Mouse (Mus musculus) midbrain, postnatal 0 days (tissue): ENCODE results near the gene Gm5134. TPM values are rescaled to one million over a fixed set of nuclear protein-coding genes. Genes with fewer than 3 reads are reported as not detected.
A peak's percentile ranks its signal among the peaks of the same experiment; 100 is the strongest.

Source experiments
- ATAC-seq: fragments of 200-750 bp; cut with Nextera tagmentation; 2 replicates; pipeline ENCODE4 v1.8.0; 2017; ENCODE audit warnings: moderate number of reproducible peaks, mild to moderate bottlenecking, moderate TSS enrichment, moderate library complexity; ENCODE audit not compliant: low FRiP score
- DNase-seq: peaks from one replicate; pipeline ENCODE4 v3.0.0-alpha.2; 2015; ENCODE audit warnings: low spot score
- H3K27ac ChIP-seq: fragments of 300-500 bp; sonication (generic); 2 replicates; pipeline ENCODE4 v1.5.1; 2014; ENCODE audit warnings: low read depth, mild to moderate bottlenecking, low read length, mixed read lengths
- H3K27me3 ChIP-seq: fragments of 300-500 bp; sonication (generic); 2 replicates; pipeline ENCODE4 v1.6.1; 2014; ENCODE audit warnings: low read length, control low read depth, mixed read lengths; ENCODE audit not compliant: insufficient read depth
- H3K36me3 ChIP-seq: fragments of 300-500 bp; sonication (generic); 2 replicates; pipeline ENCODE4 v1.6.1; 2014; ENCODE audit warnings: low read length, control low read depth, mixed read lengths; ENCODE audit not compliant: insufficient read depth
- H3K4me1 ChIP-seq: fragments of 300-500 bp; sonication (generic); 2 replicates; pipeline ENCODE4 v1.6.1; 2014; ENCODE audit warnings: mild to moderate bottlenecking, control low read depth, antibody characterized with exemption, low read length, mixed read lengths; ENCODE audit not compliant: insufficient read depth
- H3K4me2 ChIP-seq: fragments of 300-500 bp; sonication (generic); 2 replicates; pipeline ENCODE4 v1.6.1; 2014; ENCODE audit warnings: low read depth, mild to moderate bottlenecking, low read length, mixed read lengths; ENCODE audit not compliant: poor library complexity, severe bottlenecking
- H3K4me3 ChIP-seq: fragments of 300-500 bp; sonication (generic); 2 replicates; pipeline ENCODE4 v1.5.1; 2014; ENCODE audit warnings: low read depth, mild to moderate bottlenecking, low read length, moderate library complexity
- H3K9ac ChIP-seq: fragments of 300-500 bp; sonication (generic); replicated peaks from 2 replicates; pipeline ENCODE4 v1.6.1; 2014; ENCODE audit warnings: mild to moderate bottlenecking, low read length, moderate library complexity, mixed read lengths; ENCODE audit not compliant: poor library complexity, severe bottlenecking
- H3K9me3 ChIP-seq: fragments of 300-500 bp; sonication (generic); 2 replicates; pipeline ENCODE4 v1.6.1; 2016; ENCODE audit warnings: low read length, control low read depth
- CTCF ChIP-seq: IDR thresholded peaks from 2 replicates; pipeline ENCODE4 v1.5.1; 2016; ENCODE audit warnings: antibody characterized with exemption, mild to moderate bottlenecking
- WGBS: fragments of 180-500 bp; shearing (Covaris S2); extraction: QIAGEN DNeasy Blood & Tissue Kit; methylation state at CpG from one replicate; pipeline ENCODE4 v1.1.7; 2014; 5-methylcytosine and 5-hydroxymethylcytosine counted together
- polyA plus RNA-seq: library from polyadenylated mRNA; unstranded; fragments of >200 nt; fragmentation: Nextera tagmentation; extraction: Ambion mirVana; gene quantifications from 2 replicates; pipeline ENCODE4 v1.2.1, GENCODE M21; 2015
- total RNA-seq: library from RNA; depleted of rRNA; stranded (reverse); fragments of >200 nt; gene quantifications from 2 replicates; pipeline ENCODE4 v1.2.3, GENCODE M21; 2014

The Gm5134 gene
- total and polyA plus RNA-seq, 2 experiments from 2014 or later, result not detected

DNA sequence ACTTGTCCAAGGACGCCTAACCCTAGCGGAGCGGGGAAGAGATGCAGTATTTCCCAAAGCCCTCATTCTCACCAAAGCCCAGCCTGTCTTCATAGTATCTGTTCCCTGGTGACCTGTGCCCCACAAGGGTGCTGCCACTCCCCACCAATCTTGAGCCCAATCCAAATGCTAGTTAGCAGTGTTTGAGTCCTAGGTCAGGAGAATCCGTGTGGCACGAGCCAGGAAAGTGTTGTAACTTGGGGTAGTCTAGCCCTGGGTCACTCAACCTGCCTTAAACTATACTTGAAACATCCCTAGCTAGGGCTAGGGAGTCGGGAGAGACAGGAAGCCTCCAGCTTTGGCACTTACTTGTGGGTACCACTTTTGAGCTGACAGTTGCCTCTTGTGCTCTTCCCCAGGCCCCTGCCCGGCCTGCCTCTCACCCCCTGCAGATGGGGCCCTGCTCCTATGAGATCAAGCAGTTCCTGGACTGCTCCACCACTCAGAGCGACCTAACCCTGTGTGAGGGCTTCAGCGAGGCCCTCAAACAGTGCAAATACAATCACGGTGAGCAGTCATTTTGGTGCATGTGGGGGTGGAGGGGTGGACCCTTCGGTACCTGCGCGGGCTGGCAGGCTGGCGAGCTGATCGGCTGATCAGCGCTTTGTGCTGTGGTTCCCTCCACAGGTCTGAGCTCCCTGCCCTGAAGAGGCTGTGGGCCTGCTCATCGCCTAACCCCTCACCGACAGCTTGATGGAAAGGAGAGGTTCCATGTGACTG is 17.2 kb upstream of the Gm5134 start:
- H3K27me3 ChIP-seq, result no peaks in the 10 kb centered on the region
- peak overlapping the region; percentile 37 for H3K4me2 ChIP-seq
- DNase-seq (no peak), ATAC-seq (no peak)
- no peak overlapping the region for H3K27ac ChIP-seq
- no peak overlapping the region for H3K4me3 ChIP-seq
- H3K36me3 ChIP-seq, result no peaks in the 10 kb centered on the region
- no peaks in the 10 kb centered on the region for H3K9me3 ChIP-seq
- no peak overlapping the region for H3K9ac ChIP-seq
- no peaks in the 10 kb centered on the region for H3K4me1 ChIP-seq
- no peak for TF ChIP-seq CTCF
- 38% methylated on average over 18 of the region's 18 CpGs for WGBS

DNA sequence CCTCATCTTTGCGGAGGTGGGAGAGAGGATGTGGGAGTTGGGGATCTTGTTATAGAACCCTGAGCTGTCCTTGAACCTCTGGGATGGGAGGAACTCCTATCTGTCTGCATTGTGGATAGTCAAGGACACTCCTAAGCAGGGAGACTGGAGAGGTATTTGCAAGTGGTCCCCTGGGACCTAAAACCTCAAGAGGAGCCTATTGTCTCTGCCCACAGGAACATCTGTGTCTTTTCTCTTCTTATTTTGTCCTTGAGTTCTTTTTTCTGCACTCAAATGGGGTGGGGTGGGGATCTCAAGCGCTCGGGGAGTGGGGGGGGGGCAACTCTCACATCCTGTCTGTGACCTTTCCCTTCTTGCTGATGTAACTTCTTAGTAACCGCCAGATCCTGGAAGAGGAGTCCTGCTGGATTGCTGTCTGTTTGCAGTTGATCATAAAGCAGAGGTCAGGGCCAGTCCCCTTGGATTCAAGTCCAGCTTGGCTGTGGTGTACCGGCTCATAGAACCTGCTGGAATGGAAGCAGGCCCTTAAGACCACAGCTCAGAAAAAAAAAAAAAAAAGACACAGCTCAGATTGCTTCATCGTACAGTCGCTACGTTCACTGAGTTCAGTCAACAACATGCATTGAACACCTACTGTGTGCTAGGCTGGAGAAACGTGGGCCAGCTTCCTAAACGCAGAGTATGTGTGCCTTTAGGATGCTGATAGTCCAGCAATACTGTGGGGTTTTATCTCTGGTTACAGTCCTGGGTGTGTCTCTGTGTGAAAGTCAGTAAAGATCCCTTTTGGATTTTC is 16.3 kb upstream of the Gm5134 start:
- H3K36me3 ChIP-seq, result no peaks in the 10 kb centered on the region
- H3K9ac ChIP-seq, result no peak overlapping the region
- peak overlapping the region; percentile 37 for H3K4me2 ChIP-seq
- H3K9me3 ChIP-seq, result no peaks in the 10 kb centered on the region
- H3K27ac ChIP-seq, result no peak overlapping the region
- WGBS, result 55% methylated on average over 10 of the region's 10 CpGs
- no peak for ATAC-seq
- no peaks in the 10 kb centered on the region for H3K4me1 ChIP-seq
- no peak for TF ChIP-seq CTCF
- no peaks in the 10 kb centered on the region for H3K27me3 ChIP-seq
- DNase-seq, result no peak
- no peak overlapping the region for H3K4me3 ChIP-seq

GRCm38 (mm10) chr10:75939481-75940234 is 14.7 kb upstream of the Gm5134 start:
- Histone ChIP-seq H3K4me2 (no peak overlapping the region), H3K36me3 (no peaks in the 10 kb centered on the region), H3K4me3 (no peak overlapping the region)

GRCm38 (mm10) chr10:75940520-75940919 is 13.8 kb upstream of the Gm5134 start, which contains the start of gene Gm867:
Gm867 (minus strand) TSS chr10:75940672.
- no peak within 1 kb of the TSS for H3K4me3 ChIP-seq
- H3K4me1 ChIP-seq, result no peaks in the 10 kb centered on the region
- H3K27ac ChIP-seq, result no peak within 1 kb of the TSS
- H3K27me3 ChIP-seq, result no peaks in the 10 kb centered on the region
- no peaks in the 10 kb centered on the region for H3K36me3 ChIP-seq
- no peaks in the 10 kb centered on the region for H3K9me3 ChIP-seq
- WGBS, result 70% methylated on average over 5 of the region's 5 CpGs
- TF ChIP-seq CTCF, result no peak
- ATAC-seq (no peak), DNase-seq (no peak)
- no peak within 1 kb of the TSS for H3K4me2 ChIP-seq
- H3K9ac ChIP-seq, result no peak within 1 kb of the TSS

More at GRCm38 (mm10) chr10:75939481-75940234, 14.7 kb upstream of the Gm5134 start:
- DNase-seq (no peak), ATAC-seq (no peak)
- 47% methylated on average over 9 of the region's 9 CpGs for WGBS
- Histone ChIP-seq H3K9me3 (no peaks in the 10 kb centered on the region), H3K4me1 (no peaks in the 10 kb centered on the region), H3K9ac (no peak overlapping the region), H3K27ac (no peak overlapping the region), H3K27me3 (no peaks in the 10 kb centered on the region)
- no peak for TF ChIP-seq CTCF

DNA sequence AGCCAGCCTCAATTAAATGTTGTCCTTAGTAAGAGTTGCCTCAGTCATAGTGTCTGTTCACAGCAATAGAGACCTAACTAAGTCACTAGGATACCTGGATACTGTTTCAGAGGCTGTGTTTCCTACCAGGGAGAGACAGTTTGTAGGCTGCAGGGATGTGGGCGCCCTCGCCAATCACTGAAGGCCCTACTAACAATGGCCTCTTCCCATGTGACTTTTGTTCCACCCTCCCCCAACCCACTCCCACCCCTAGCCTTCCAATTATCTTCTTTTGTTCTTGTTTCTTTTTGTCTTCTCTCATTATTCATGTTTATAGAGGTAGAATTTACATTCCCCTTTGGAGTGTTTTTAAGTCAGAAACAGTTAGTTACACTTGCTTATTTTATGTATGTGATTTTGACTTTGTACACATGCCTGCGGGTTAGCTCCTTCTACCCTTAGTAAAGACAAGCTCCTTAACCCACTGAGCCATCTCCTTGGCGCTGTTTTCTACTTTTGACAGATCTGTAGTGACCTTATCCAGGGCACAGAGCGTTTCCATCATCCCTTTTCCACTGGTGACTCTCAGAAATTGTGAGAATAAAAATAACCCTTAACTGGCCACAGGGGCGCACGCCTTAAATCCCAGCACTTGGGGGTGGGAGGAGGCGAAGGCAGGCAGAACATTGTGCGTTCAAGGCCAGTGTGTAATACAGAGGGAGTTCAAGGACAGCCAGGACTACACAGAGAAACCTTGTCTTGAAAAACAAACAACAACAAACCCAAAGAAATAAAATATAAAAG is 13.1 kb upstream of the Gm5134 start:
- no peak for TF ChIP-seq CTCF
- H3K4me3 ChIP-seq, result no peak overlapping the region
- H3K4me1 ChIP-seq, result no peaks in the 10 kb centered on the region
- DNase-seq (no peak), ATAC-seq (no peak)
- WGBS, result 69% methylated on average over 9 of the region's 9 CpGs
- no peaks in the 10 kb centered on the region for H3K9me3 ChIP-seq
- H3K36me3 ChIP-seq, result no peaks in the 10 kb centered on the region
- no peak overlapping the region for H3K4me2 ChIP-seq
- no peak overlapping the region for H3K9ac ChIP-seq
- H3K27ac ChIP-seq, result no peak overlapping the region
- no peaks in the 10 kb centered on the region for H3K27me3 ChIP-seq
